Mouse (Mus musculus): Measurements from ENCODE around the gene Acbd7.

Gene Acbd7

GRCm38 (mm10) chr2:3335611-3336301, at the start of gene Acbd7:
Gene Acbd7, plus strand, starts transcription at chr2:3336168.
- no peak for DNase-seq (ENCODE audit: low read depth, low spot score)

- no peak for DNase-seq (ENCODE audit: low read depth, low spot score)
Measured at GRCm38 (mm10) chr2:3286243-3286642, 49.7 kb upstream of the Acbd7 start.

GRCm38 (mm10) chr2:3289581-3289980, 46.4 kb upstream of the Acbd7 start:
- no peak for DNase-seq (ENCODE audit: low read depth, low spot score)

- DNase-seq (ENCODE audit: low read depth, low spot score) = no peak
Measured at GRCm38 (mm10) chr2:3292170-3292569, 43.8 kb upstream of the Acbd7 start.

GRCm38 (mm10) chr2:3295826-3296225, 40.1 kb upstream of the Acbd7 start:
- no peak for DNase-seq (ENCODE audit: low read depth, low spot score)

GRCm38 (mm10) chr2:3305426-3306025, 30.4 kb upstream of the Acbd7 start:
- DNase-seq (ENCODE audit: low read depth, low spot score) = no peak

- no peak for DNase-seq (ENCODE audit: low read depth, low spot score)
Measured at GRCm38 (mm10) chr2:3323132-3323531, 12.8 kb upstream of the Acbd7 start.

GRCm38 (mm10) chr2:3324381-3325130, 11.4 kb upstream of the Acbd7 start:
- no peak for DNase-seq (ENCODE audit: low read depth, low spot score)

- no peak for DNase-seq (ENCODE audit: low read depth, low spot score)
Measured at GRCm38 (mm10) chr2:3326547-3326946, 9.4 kb upstream of the Acbd7 start.

GRCm38 (mm10) chr2:3327351-3327750, 8.6 kb upstream of the Acbd7 start:
- no peak for DNase-seq (ENCODE audit: low read depth, low spot score)

GRCm38 (mm10) chr2:3331071-3331703, 4.8 kb upstream of the Acbd7 start:
- no peak for DNase-seq (ENCODE audit: low read depth, low spot score)

GRCm38 (mm10) chr2:3332056-3332455, 3.9 kb upstream of the Acbd7 start:
- DNase-seq (ENCODE audit: low read depth, low spot score) = no peak

GRCm38 (mm10) chr2:3332484-3333242, 3.3 kb upstream of the Acbd7 start, which contains the start of gene Rpp38:
Gene Rpp38, minus strand, starts transcription at chr2:3332643.
- peak; percentile 97 for DNase-seq (ENCODE audit: low read depth, low spot score)

- DNase-seq (ENCODE audit: low read depth, low spot score) = no peak
Measured at GRCm38 (mm10) chr2:3333761-3334160, 2.2 kb upstream of the Acbd7 start.

- DNase-seq (ENCODE audit: low read depth, low spot score) = no peak
Measured at GRCm38 (mm10) chr2:3348422-3348821, 12.5 kb downstream of the Acbd7 start.

- no peak for DNase-seq (ENCODE audit: low read depth, low spot score)
Measured at GRCm38 (mm10) chr2:3348919-3349318, 13.0 kb downstream of the Acbd7 start.

- DNase-seq (ENCODE audit: low read depth, low spot score) = no peak
Measured at GRCm38 (mm10) chr2:3353160-3353559, 17.2 kb downstream of the Acbd7 start.

GRCm38 (mm10) chr2:3355793-3356192, 19.8 kb downstream of the Acbd7 start:
- no peak for DNase-seq (ENCODE audit: low read depth, low spot score)

- DNase-seq (ENCODE audit: low read depth, low spot score) = no peak
Measured at GRCm38 (mm10) chr2:3356311-3356710, 20.3 kb downstream of the Acbd7 start.

GRCm38 (mm10) chr2:3357887-3358286, 21.9 kb downstream of the Acbd7 start:
- DNase-seq (ENCODE audit: low read depth, low spot score) = no peak

- DNase-seq (ENCODE audit: low read depth, low spot score) = no peak
Measured at GRCm38 (mm10) chr2:3361067-3361466, 25.1 kb downstream of the Acbd7 start.

All from brain, embryonic 18.5 days (tissue).